In genomic region chr14:21750881-21751542, GRCm38 (mm10) we compare ENCODE assay signal across 8 mouse cellular contexts. TPM values are rescaled to one million over a fixed set of nuclear protein-coding genes. Genes with fewer than 3 reads are reported as not detected.
DNase-seq lines count a peak whose midpoint lies in the region; ATAC-seq lines count a peak whose summit lies in the region.

TSS of gene Dusp13 (minus strand) at chr14:21751181.

- WGBS in hindbrain, embryonic 14.5 days, result under 1% methylated on average over 26 of the region's 26 CpGs

- peak; percentile 59 for ATAC-seq in hindbrain, embryonic 14.5 days (ENCODE audit: low FRiP score)

- H3K9ac ChIP-seq in hindbrain, embryonic 14.5 days, result peak within 1 kb of the TSS; percentile 85

- peak within 1 kb of the TSS; percentile 86 for H3K27ac ChIP-seq in hindbrain, embryonic 14.5 days

- no peaks in the 10 kb centered on the region for H3K36me3 ChIP-seq in hindbrain, embryonic 14.5 days (replicated peaks; ENCODE audit: control insufficient read depth, insufficient read depth)

- peak; percentile 67 for DNase-seq in MN1 (ENCODE audit: low spot score)
- peak; percentile 81 for DNase-seq in cerebellum, adult 9-10 months
- peak; percentile 74 for DNase-seq in frontal cortex, postnatal 36 days (ENCODE audit: low spot score in 2 of 2)
- DNase-seq in hindbrain, embryonic 14.5 days (ENCODE audit: low spot score), result peak; percentile 70
- peak; percentile 54 to 58 for DNase-seq in layer of hippocampus, postnatal 25 days (ENCODE audit: extremely low spot score in 1 of 2, low spot score in 1 of 2)
- peak; percentile 72 for DNase-seq in lung, postnatal 25 days (ENCODE audit: low spot score)
- DNase-seq in ovary, postnatal 36 days (ENCODE audit: low spot score), result peak; percentile 69
- peak; percentile 62 for DNase-seq in thymus, postnatal 14 days

- H3K4me1 ChIP-seq in hindbrain, embryonic 14.5 days (replicated peaks; ENCODE audit: control insufficient read depth, insufficient read depth, low read length), result peaks cover 19% of the 10 kb centered on the region

- H3K27me3 ChIP-seq in hindbrain, embryonic 14.5 days (ENCODE audit: control insufficient read depth, insufficient read depth, low read length), result no peaks in the 10 kb centered on the region

- H3K4me3 ChIP-seq in hindbrain, embryonic 14.5 days (replicated peaks; ENCODE audit: low read length), result peak within 1 kb of the TSS; percentile 80

- H3K9me3 ChIP-seq in hindbrain, embryonic 14.5 days (ENCODE audit: control insufficient read depth, low read length), result no peaks in the 10 kb centered on the region

- peak within 1 kb of the TSS; percentile 66 for H3K4me2 ChIP-seq in hindbrain, embryonic 14.5 days (replicated peaks)

RNA-seq across cellular contexts. Expression of gene Dusp13, which starts in this region (rescaled TPM):
- 0.51 TPM in 1 of 2 replicates, not detected in the other for polyA plus RNA-seq in hindbrain, embryonic 14.5 days (2014; fragmentation: Nextera tagmentation; extraction: Ambion mirVana)
- total RNA-seq in layer of hippocampus, postnatal 25 days (2021), result under 1 TPM in 1 of 2 experiments, not detected in 1; 0.92 TPM

Comparison
In these comparisons a context has a peak if more than half of its experiments do, and no peak if none do; other contexts are left out.
1. Peak in every context shown above with its lines: DNase-seq, ATAC-seq, H3K4me3 ChIP-seq and H3K27ac ChIP-seq.
2. Peak in DNase-seq, ATAC-seq, H3K4me3 ChIP-seq, H3K27ac ChIP-seq, H3K9ac ChIP-seq and H3K4me2 ChIP-seq in hindbrain, embryonic 14.5 days; RNA of the gene not detected or under 1 TPM.
3. Peak in DNase-seq in layer of hippocampus, postnatal 25 days; RNA of the gene not detected or under 1 TPM.